Mouse (Mus musculus): Measurements from ENCODE around the gene Gchfr.

Gchfr gene

DNA sequence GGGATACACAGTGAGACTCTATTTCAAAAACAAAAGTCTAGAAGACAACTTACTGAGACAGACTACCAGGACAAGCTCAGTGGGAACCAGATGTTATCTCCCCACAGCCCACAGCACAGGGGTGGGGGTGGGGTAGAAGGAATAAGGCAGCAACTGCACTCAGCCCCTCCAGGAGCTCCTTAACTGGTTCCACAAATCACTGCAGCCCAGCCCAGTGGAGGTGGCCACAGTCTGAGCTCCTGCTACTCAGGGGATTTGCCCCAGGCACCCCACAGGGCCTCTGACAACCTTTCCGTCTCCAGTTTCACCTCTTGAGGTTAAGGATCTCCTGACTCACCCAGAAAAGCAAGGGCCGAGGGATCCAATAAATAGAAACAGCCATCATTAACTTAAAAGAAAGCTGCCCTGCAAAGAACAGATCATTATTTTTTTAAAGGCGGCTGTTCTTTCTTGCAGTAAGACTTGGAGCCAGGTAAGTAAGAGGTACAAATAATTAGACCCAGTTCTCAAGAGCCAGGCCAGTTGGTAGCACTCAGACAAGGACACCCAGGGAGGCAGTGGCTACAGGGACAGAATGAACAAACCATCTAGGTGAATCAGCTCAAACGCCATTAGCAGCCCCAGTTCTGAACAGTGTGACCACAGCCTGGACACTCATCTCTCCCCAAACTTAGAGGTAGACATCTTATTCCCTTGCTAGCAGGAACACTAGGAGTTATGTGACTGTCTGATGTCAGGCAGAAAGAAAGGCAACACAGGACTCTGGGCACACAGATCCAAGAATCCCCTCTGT, 28.9 kb downstream of the Gchfr start:
- TF ChIP-seq GATA4 (IDR thresholded peaks at IDR 0.05; ENCODE audit: insufficient replicate concordance, low read length): no peak

DNA sequence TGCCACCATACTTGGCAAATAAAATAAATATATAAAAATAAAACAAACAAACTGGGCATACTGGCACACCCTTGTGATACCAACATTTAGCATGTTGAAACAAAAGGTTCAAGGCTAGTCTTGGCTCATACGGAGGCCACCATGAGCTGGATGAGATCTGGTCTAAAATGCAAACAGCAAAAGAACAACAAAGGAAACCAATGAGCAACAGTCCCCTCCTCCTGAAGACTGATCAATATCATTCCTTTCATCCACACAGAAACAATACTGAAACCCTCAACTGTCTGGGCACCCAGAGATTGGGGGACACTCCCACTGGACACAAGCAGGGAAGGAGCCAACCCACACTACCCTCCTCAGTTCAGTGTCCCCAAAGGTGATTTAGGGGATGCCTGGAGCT, 29.9 kb downstream of the Gchfr start:
- TF ChIP-seq GATA4 (IDR thresholded peaks at IDR 0.05; ENCODE audit: insufficient replicate concordance, low read length): no peak

GRCm38 (mm10) chr2:119198049-119198448, 30.5 kb downstream of the Gchfr start:
- no peak for TF ChIP-seq GATA4 (IDR thresholded peaks at IDR 0.05; ENCODE audit: insufficient replicate concordance, low read length)

DNA sequence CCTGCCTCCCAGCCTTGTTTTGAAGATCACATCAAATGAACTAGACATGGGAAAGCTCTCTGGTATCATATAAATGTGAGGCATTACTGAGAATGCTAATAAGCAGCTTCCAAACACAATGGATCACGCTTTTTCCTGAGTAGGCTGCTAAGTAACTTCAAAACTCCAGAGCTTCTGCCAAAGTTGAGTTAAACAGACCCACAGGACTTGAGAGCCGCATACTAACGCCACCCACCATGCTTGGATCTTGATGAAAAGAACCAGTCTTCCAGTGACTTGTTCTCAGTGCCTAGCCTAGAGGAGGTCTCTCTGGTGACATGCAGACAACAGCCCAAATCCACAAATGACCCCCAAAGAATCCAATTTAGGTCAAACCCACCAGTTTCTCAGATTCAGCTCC, 31.4 kb downstream of the Gchfr start:
- no peak for TF ChIP-seq GATA4 (IDR thresholded peaks at IDR 0.05; ENCODE audit: insufficient replicate concordance, low read length)

- TF ChIP-seq GATA4 (IDR thresholded peaks at IDR 0.05; ENCODE audit: insufficient replicate concordance, low read length): no peak
Measured at GRCm38 (mm10) chr2:119202914-119203453, 35.4 kb downstream of the Gchfr start.

GRCm38 (mm10) chr2:119203871-119204460, 36.4 kb downstream of the Gchfr start:
- no peak for TF ChIP-seq GATA4 (IDR thresholded peaks at IDR 0.05; ENCODE audit: insufficient replicate concordance, low read length)

- TF ChIP-seq GATA4 (IDR thresholded peaks at IDR 0.05; ENCODE audit: insufficient replicate concordance, low read length): no peak
Measured at GRCm38 (mm10) chr2:119207961-119208343, 40.4 kb downstream of the Gchfr start.

DNA sequence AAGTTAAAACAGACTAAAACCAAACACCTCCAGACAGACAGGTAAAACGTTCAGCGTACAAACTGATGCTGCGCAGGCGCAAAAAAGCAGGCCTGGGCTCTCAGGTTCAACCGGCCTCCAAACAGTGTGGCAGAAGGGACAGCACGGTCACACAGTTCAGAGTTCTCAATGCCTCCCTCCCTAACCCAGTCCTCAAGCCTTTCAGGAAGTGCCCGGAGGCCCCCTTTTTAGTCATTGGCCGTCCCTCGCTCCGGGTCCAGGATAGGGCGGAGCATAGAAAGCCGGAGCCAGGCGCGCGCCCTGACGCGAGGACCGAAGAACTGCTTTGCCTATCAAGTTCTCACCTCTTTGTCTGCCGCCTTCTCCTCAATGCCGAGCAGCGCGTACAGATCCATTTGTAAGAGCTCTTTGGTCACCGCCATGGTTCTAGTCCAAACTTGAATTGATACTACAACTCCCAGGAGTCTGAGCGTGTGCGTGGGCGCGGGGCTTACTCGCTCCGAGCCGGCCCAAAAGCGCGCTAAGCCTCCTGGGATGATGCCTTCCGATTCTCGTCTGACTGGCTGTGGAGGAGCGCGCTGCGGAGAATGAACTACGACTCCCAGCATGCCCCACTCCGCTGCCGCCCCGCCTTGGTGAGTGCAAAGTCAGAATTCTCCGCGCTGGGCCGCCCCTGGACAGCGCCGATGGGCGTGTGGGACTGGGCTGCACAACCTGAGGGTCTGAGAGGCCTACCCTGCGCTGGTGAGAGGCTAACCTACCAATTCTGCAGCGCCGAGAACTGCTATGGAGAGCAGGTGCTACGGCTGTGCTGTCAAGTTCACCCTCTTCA, 41.0 kb downstream of the Gchfr start, which contains the start of the genes Zfyve19 and Dnajc17:
Zfyve19 (plus strand) TSS at position 274 of the 832 bp plus-strand sequence.
Dnajc17 (minus strand) TSS at position 452 of the 832 bp plus-strand sequence.
- TF ChIP-seq GATA4 (IDR thresholded peaks at IDR 0.05; ENCODE audit: insufficient replicate concordance, low read length): no peak; the same call in 1 of the 2 replicates

GRCm38 (mm10) chr2:119209176-119209507, 41.6 kb downstream of the Gchfr start:
- no peak for TF ChIP-seq GATA4 (IDR thresholded peaks at IDR 0.05; ENCODE audit: insufficient replicate concordance, low read length)
